Mouse (Mus musculus): Measurements from ENCODE around the gene Mns1. TPM values are rescaled to one million over a fixed set of nuclear protein-coding genes. Genes with fewer than 3 reads are reported as not detected.
A peak's percentile ranks its signal among the peaks of the same experiment; 100 is the strongest.

Gene Mns1
- polyA plus RNA-seq, 1 experiment = 7.4 TPM

DNA sequence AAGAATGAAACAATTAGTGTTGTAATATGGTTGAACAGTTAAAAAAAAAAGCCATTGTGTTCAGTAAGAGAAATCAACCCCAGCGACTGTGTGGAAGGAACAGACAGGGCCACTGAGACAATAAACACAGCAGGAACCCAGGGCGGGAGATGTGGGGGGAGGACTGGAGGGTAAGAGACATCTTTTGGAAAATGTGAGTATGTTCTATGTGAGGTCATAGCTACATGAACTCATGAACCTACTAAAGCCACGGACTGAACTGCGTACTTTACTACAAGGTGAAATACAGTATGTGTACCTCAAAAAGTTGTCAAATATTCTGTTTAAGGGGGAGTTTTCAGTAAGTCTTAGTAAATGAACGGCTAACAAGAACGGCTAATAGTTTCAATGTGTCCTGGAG lies 39.5 kb downstream of the Mns1 start:
- WGBS = 94% methylated on average over 6 of the region's 6 CpGs
- peaks cover 24% of the 10 kb centered on the region for H3K36me3 ChIP-seq (ENCODE audit: control insufficient read depth, insufficient read depth, low read length)
- peaks cover 9% of the 10 kb centered on the region for H3K4me1 ChIP-seq (replicated peaks; ENCODE audit: control insufficient read depth, insufficient read depth, low read length)
- H3K4me3 ChIP-seq (ENCODE audit: control insufficient read depth, insufficient read depth, low read length) = no peak overlapping the region
- TF ChIP-seq CTCF (IDR thresholded peaks at IDR 0.05; ENCODE audit: borderline replicate concordance, control insufficient read depth, extremely low read depth, insufficient read depth, low read length, poor library complexity) = no peak
- no peak for TF ChIP-seq POLR2A (IDR thresholded peaks at IDR 0.05; ENCODE audit: control insufficient read depth, extremely low read depth, insufficient read depth, low read length, poor library complexity)
- no peak for DNase-seq
- H3K27ac ChIP-seq (ENCODE audit: control insufficient read depth, insufficient read depth, low read length) = no peak overlapping the region
- no peaks in the 10 kb centered on the region for H3K27me3 ChIP-seq (ENCODE audit: control insufficient read depth, insufficient read depth, low read length)

DNA sequence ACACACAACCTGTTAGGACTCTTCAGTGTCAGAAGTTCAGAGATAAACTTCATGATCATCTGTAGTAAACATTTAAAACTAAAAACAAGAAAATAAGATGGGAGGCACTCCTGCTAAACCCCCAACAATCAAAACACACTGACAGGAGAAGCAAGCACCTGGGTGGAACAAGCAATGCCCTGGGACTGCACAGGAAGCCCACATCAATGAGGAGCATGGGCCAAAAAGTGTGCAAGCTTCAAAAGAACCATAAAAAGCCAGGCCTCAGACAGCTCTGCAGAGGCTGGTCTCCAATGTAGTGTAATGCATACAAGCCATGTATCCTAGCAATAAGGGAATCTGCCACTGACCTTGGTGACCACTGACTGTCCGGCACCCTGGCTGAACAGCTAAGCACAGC lies 41.5 kb downstream of the Mns1 start:
- no peak overlapping the region for H3K4me3 ChIP-seq (ENCODE audit: control insufficient read depth, insufficient read depth, low read length)
- WGBS = 75% methylated on average over 1 of the region's 1 CpGs
- TF ChIP-seq POLR2A (IDR thresholded peaks at IDR 0.05; ENCODE audit: control insufficient read depth, extremely low read depth, insufficient read depth, low read length, poor library complexity) = no peak
- TF ChIP-seq CTCF (IDR thresholded peaks at IDR 0.05; ENCODE audit: borderline replicate concordance, control insufficient read depth, extremely low read depth, insufficient read depth, low read length, poor library complexity) = no peak

GRCm38 (mm10) chr9:72488523-72488922 lies 50.7 kb downstream of the Mns1 start:
- Histone ChIP-seq H3K36me3 (ENCODE audit: control insufficient read depth, insufficient read depth, low read length) (no peaks in the 10 kb centered on the region), H3K4me1 (replicated peaks; ENCODE audit: control insufficient read depth, insufficient read depth, low read length) (peaks cover 15% of the 10 kb centered on the region), H3K27ac (ENCODE audit: control insufficient read depth, insufficient read depth, low read length) (no peak overlapping the region), H3K27me3 (ENCODE audit: control insufficient read depth, insufficient read depth, low read length) (no peaks in the 10 kb centered on the region), H3K4me3 (ENCODE audit: control insufficient read depth, insufficient read depth, low read length) (no peak overlapping the region)
- TF ChIP-seq POLR2A (IDR thresholded peaks at IDR 0.05; ENCODE audit: control insufficient read depth, extremely low read depth, insufficient read depth, low read length, poor library complexity) = no peak
- TF ChIP-seq CTCF (IDR thresholded peaks at IDR 0.05; ENCODE audit: borderline replicate concordance, control insufficient read depth, extremely low read depth, insufficient read depth, low read length, poor library complexity) = no peak
- DNase-seq = no peak

More for the DNA sequence above, 41.5 kb downstream of the Mns1 start:
- DNase-seq = peak; percentile 47
- H3K36me3 ChIP-seq (ENCODE audit: control insufficient read depth, insufficient read depth, low read length) = peaks cover 15% of the 10 kb centered on the region
- no peak overlapping the region for H3K27ac ChIP-seq (ENCODE audit: control insufficient read depth, insufficient read depth, low read length)
- peaks cover 9% of the 10 kb centered on the region for H3K4me1 ChIP-seq (replicated peaks; ENCODE audit: control insufficient read depth, insufficient read depth, low read length)
- no peaks in the 10 kb centered on the region for H3K27me3 ChIP-seq (ENCODE audit: control insufficient read depth, insufficient read depth, low read length)

GRCm38 (mm10) chr9:72489131-72489530 lies 51.3 kb downstream of the Mns1 start:
- no peak overlapping the region for H3K4me3 ChIP-seq (ENCODE audit: control insufficient read depth, insufficient read depth, low read length)
- 73% methylated on average over 5 of the region's 5 CpGs for WGBS
- H3K27me3 ChIP-seq (ENCODE audit: control insufficient read depth, insufficient read depth, low read length) = no peaks in the 10 kb centered on the region
- DNase-seq = no peak
- H3K4me1 ChIP-seq (replicated peaks; ENCODE audit: control insufficient read depth, insufficient read depth, low read length) = peaks cover 20% of the 10 kb centered on the region
- TF ChIP-seq POLR2A (IDR thresholded peaks at IDR 0.05; ENCODE audit: control insufficient read depth, extremely low read depth, insufficient read depth, low read length, poor library complexity) (no peak), CTCF (IDR thresholded peaks at IDR 0.05; ENCODE audit: borderline replicate concordance, control insufficient read depth, extremely low read depth, insufficient read depth, low read length, poor library complexity) (no peak)
- no peak overlapping the region for H3K27ac ChIP-seq (ENCODE audit: control insufficient read depth, insufficient read depth, low read length)
- H3K36me3 ChIP-seq (ENCODE audit: control insufficient read depth, insufficient read depth, low read length) = no peaks in the 10 kb centered on the region

DNA sequence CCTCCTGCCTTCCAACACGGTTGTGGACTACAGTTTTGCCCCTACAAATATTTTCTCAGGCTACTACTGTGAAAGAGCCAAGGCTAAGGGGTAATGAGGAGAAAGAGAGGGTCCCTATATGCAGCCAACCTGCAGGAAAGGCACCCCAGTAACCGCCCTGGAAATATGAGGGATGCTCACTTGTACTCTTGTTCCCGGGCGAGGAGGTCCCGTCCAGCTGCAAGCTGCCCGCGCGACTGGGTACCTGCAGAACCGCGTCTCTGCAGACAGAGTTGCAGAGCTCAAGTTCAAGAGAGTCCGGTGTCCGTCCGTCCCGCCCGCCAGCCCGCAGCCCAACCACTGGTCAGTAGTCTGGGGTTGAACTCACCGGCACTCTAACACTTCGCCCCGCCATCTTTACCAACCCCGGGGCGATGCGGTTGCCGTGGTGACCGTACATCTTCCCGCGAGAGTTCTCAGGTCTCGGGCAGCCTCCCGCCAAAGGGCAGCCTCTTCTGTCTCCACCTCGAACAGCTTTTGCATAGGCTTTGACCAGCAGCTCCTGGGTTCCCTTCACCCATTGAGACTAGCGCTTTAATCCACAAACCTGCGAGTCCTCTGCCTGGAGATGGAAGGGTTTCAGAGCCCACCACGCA lies 53.9 kb downstream of the Mns1 start:
- TF ChIP-seq CTCF (IDR thresholded peaks at IDR 0.05; ENCODE audit: borderline replicate concordance, control insufficient read depth, extremely low read depth, insufficient read depth, low read length, poor library complexity) (peak; percentile 40; the same call in 1 of the 2 replicates), POLR2A (IDR thresholded peaks at IDR 0.05; ENCODE audit: control insufficient read depth, extremely low read depth, insufficient read depth, low read length, poor library complexity) (peak; percentile 49; the same call in 1 of the 2 replicates)
- Histone ChIP-seq H3K27me3 (ENCODE audit: control insufficient read depth, insufficient read depth, low read length) (no peaks in the 10 kb centered on the region), H3K4me3 (ENCODE audit: control insufficient read depth, insufficient read depth, low read length) (peak overlapping the region; percentile 87), H3K36me3 (ENCODE audit: control insufficient read depth, insufficient read depth, low read length) (no peaks in the 10 kb centered on the region), H3K4me1 (replicated peaks; ENCODE audit: control insufficient read depth, insufficient read depth, low read length) (peaks cover 21% of the 10 kb centered on the region), H3K27ac (ENCODE audit: control insufficient read depth, insufficient read depth, low read length) (peak overlapping the region; percentile 90)
- under 1% methylated on average over 32 of the region's 32 CpGs for WGBS
- peak; percentile 93 for DNase-seq

- no peak for DNase-seq
- under 1% methylated on average over 6 of the region's 6 CpGs for WGBS
- no peaks in the 10 kb centered on the region for H3K36me3 ChIP-seq (ENCODE audit: control insufficient read depth, insufficient read depth, low read length)
- H3K4me1 ChIP-seq (replicated peaks; ENCODE audit: control insufficient read depth, insufficient read depth, low read length) = peaks cover 21% of the 10 kb centered on the region
- peak within 1 kb of the TSS; percentile 87 for H3K4me3 ChIP-seq (ENCODE audit: control insufficient read depth, insufficient read depth, low read length)
- no peaks in the 10 kb centered on the region for H3K27me3 ChIP-seq (ENCODE audit: control insufficient read depth, insufficient read depth, low read length)
- H3K27ac ChIP-seq (ENCODE audit: control insufficient read depth, insufficient read depth, low read length) = peak within 1 kb of the TSS; percentile 90
- TF ChIP-seq POLR2A (IDR thresholded peaks at IDR 0.05; ENCODE audit: control insufficient read depth, extremely low read depth, insufficient read depth, low read length, poor library complexity) (no peak), CTCF (IDR thresholded peaks at IDR 0.05; ENCODE audit: borderline replicate concordance, control insufficient read depth, extremely low read depth, insufficient read depth, low read length, poor library complexity) (no peak)
These were observed 54.4 kb downstream of the Mns1 start, which contains the start of gene Tex9 for GRCm38 (mm10) chr9:72492194-72492565. Gene Tex9, minus strand, starts transcription at chr9:72492212.
